Mouse (Mus musculus): Measurements from ENCODE around the gene Aftph.

DNA sequence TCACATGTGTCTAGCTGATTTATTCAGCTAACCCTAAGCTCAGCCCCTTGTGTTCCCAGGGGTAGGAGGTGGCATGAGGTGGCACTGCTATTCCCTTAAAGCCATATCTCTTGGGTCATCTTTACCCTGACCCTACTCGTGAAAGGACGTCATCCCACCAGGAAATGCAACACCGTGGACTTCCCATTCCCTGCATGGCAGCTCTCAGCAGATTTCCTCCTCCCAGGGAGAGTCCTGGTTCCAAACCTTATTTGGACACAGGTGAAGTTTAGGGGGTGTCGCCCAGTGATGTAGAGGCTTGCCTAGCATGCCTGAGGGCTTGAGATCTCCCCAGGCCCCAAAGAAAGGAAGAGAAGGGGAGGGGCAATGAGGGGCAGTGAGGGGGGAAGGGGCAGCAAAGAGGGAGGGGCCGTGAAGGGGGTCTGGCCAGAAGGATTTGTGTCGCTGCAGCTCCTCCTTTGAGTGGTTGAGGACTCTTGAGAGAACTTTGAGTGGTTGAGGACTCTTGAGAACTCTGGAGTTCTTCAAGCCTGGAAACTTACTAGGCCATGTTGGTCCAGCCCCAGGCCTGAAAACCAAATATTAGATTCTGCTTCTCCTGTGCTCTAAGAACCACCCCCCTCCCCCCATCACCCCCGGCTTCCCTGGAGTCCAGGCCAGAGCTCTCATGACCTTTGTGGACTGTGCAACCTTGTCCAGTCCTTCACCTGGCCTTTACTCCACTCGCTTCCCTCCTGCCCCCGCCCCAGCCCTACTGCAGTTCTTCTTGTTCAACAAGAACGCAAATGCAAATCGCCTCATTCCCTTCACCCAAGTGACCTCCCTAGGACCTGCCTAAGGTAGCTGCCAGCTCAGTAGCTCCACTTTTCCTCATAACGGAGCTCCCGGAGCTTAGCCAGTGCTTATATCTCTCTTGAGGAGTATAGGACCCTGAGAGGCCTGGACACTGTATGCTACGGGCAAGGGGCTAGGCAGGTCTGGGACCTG, 81.0 kb downstream of the Aftph start:
- TF ChIP-seq CTCF (IDR thresholded peaks at IDR 0.05; ENCODE audit: insufficient read depth, low read length) (no peak), POLR2A (IDR thresholded peaks at IDR 0.05; ENCODE audit: borderline replicate concordance, extremely low read depth, low read depth, low read length) (no peak)
